Mouse (Mus musculus) megakaryocyte, adult 5-6 weeks (primary cell): ENCODE measurements around the gene Btbd9. TPM values are rescaled to one million over a fixed set of nuclear protein-coding genes. Genes with fewer than 3 reads are reported as not detected.
"Not testable (repeated sequence)": the region's sequence is repeated elsewhere in the genome, so short reads cannot be mapped to it uniquely, and the experiment has no call there.

ENCODE experiments used
- ATAC-seq: 2 replicates; pipeline ENCODE4 v1.8.0; 2016; ENCODE audit warnings: mild to moderate bottlenecking, inconsistent platforms; ENCODE audit not compliant: poor library complexity, severe bottlenecking
- total RNA-seq, 2 experiments: library from RNA; stranded (forward) in 1 of 2; stranded (reverse) in 1 of 2; fragments of 153-499, 151-499 nt in 1 of 2; fragments of 221-1000, 200-1000 nt in 1 of 2; gene quantifications; 2 replicates each; pipeline versions ENCODE4 v1.2.3 to v1.2.4; 2015 to 2017

Gene Btbd9
- total RNA-seq, 2 experiments from 2014 or later, result 15.5 to 21.0 TPM

GRCm38 (mm10) chr17:30516580-30517340, 59.5 kb downstream of the Btbd9 start:
- ATAC-seq, result peak; percentile 10; the same call in 1 of the 2 replicates

DNA sequence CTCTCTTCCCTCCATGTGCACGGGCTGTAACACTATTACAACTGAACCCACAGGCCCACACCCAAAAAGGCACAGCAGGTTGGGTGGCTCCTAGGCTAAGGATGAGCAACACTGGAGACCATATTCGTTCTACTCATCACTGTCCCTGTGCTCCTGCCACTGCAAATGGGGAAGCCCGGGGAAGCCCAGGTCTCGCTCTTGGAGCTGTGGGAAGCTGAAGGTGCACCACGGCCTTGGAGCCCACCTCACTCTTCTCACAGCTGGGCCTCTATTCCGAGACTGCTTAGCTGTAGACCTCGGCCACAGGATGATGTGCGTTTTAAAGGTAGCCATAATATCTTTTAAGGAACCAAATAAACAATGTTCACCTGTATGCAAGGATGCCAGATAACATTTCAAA, 60.9 kb downstream of the Btbd9 start:
- no peak for ATAC-seq

DNA sequence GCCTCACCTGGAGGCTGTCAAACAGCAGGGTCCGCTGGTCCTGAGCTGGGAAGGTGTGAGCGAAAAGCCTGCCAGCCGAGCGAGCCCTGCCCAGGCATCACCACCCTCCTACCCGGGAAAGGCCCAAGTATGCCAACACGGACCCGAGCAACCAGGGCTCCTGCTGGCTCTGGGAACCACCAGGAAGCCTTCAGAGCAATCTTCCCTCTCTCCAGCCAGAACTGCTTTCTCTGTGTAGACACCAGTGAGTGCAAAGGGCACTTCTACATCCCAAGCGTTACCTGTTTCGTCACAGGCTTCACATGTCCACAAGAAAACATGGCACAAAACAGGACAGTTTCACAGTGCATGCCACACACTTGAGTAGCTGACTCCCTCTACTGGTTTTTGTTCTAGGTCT, 63.3 kb downstream of the Btbd9 start:
- no peak for ATAC-seq

GRCm38 (mm10) chr17:30512531-30512930, 63.8 kb downstream of the Btbd9 start:
- ATAC-seq, result no peak

DNA sequence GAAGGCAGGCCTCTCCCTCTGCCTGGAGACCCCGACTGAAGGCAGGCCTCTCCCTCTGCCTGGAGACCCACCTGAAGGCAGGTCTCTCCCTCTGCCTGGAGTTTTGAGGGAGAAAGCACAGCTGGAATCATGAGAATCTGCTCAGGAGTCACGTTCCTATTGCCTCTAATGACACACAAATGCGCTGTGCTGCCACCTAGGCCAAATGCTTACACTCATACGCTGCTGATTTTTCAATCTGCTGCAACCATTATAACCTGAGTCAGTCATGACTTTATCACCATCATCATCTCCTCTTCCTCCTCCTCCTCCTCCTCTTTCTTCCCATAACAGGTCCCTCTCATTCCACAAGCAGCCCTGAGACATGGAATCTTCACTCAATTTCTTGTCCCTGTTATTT, 64.3 kb downstream of the Btbd9 start:
- no peak for ATAC-seq

- no peak for ATAC-seq
Measured at GRCm38 (mm10) chr17:30511399-30511798, 64.9 kb downstream of the Btbd9 start.

GRCm38 (mm10) chr17:30510171-30510570, 66.1 kb downstream of the Btbd9 start:
- ATAC-seq, result no peak

DNA sequence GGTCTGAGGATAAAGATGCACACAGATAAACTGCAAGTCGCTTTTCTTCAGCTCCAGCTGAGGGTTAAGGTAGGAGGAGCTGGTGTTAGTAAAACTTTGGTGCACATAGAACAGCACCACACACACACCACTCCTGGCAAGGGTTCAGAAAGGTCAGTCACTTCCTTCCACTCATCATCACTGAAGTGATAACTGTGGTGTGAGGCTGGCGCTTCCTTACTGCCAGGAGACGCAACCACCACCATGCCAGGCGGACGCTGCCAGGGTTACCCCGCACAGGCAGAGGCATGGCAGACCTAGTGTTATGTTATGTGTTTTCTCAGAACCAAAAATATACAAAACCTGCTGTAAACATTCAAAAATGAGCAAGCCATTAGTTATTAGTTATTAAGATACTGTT, 66.6 kb downstream of the Btbd9 start:
- ATAC-seq, result no peak

DNA sequence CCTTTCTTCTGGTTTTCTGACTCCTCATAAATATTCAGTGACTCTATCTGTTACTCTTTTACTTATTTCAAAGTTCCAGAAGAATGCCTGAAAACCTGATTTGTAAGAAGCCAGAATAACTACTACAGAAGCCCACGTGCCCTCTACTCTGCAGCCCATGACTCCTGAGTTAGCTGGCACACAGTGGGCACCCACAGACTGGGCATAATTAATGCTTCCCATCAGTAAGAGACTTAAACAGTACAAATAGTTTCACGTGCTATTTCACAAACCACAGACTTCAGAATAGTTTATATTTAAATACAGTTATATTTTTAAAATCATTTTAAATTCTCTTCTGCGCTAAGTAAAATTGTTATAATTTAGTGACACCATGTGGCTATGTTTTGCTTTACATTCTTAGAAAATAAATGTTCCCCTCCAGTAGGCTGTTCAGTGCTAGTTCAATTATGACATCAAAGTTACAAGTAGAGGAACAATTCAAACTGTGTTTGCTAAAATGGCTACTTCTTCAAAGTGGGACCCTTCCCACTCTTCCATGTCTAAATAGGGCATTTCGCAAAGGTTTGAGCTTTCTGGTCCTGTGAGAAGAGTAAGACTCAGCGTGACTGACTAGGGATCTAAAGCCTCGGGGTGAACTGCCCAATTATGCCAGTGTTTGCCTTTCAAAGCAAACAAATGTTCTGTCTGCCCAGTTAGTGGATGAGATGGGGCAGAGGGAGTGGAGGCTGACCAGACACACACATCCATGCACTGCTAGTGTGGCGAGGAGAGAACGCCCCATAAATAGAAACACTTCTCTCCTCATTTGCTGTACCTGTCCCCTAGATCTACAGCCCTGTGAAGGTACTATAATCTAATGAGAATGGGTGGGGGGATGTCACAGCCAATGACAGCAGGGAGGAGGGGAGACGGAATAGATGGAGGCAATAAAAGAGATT, 68.4 kb downstream of the Btbd9 start:
- no peak for ATAC-seq

GRCm38 (mm10) chr17:30506916-30507315, 69.4 kb downstream of the Btbd9 start:
- ATAC-seq, result no peak

DNA sequence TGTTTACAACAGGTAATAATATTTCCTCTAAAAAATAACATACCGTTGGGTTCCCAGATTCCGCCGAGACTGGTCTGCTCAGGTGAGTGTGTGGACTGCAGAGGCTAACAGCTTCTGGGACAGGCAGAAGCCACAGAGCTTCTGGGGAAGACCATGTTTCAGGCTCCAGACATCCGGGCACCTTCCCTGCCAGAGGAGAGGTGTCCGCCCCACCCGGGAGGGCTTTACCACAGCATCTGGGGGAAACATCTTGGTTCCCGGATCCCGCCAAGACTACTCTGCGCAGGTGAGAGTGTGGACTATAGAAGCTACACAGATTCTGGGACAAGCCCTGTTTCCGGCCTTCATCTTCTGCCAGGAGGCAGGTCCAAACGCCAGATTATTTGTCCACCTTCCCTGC, 76.7 kb downstream of the Btbd9 start:
- not testable (repeated sequence) for ATAC-seq

- no peak for ATAC-seq
Measured at GRCm38 (mm10) chr17:30498779-30499178, 77.5 kb downstream of the Btbd9 start.

GRCm38 (mm10) chr17:30498376-30498719, 77.9 kb downstream of the Btbd9 start:
- ATAC-seq, result no peak

GRCm38 (mm10) chr17:30497525-30498375, 78.5 kb downstream of the Btbd9 start:
- no peak for ATAC-seq

DNA sequence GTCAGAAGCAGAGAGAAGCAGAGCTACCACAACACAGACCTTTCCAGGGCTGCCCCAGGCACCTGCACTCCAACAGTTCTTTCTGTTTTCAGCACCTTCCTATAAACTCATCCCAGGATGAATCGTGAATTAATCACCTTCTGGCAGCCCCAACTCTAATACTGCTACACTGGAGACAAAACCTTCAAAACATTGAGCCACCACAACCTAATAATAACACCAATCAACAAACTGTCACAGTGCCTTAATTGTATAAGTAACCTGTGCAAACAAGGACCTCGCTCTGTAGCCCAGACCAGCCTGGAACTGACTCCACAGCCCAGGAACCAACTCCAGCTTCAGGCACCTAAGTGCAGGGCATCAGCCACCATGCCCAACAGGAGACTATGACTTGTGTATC, 80.7 kb downstream of the Btbd9 start:
- ATAC-seq, result no peak

- no peak for ATAC-seq
Measured at GRCm38 (mm10) chr17:30495154-30495553, 81.1 kb downstream of the Btbd9 start.

DNA sequence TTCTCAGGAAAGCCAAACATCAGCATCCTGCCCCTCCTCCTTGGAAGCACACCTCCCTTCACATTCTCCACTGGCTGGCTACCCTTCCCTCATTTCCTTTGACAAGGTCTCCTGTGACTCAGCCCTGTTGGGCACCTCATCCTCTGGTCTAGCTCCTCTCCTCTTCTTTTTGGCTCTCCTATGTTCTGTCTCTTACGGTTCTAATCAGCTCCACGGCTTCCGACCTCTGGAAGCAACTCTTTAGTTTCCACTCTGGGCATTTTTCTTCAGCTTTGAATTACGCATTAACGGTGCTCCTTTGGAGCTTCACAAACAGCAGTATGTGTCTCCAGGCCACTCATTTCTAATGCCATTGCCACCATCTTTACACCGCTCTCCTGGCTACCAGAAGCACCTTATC, 82.8 kb downstream of the Btbd9 start:
- ATAC-seq, result no peak

DNA sequence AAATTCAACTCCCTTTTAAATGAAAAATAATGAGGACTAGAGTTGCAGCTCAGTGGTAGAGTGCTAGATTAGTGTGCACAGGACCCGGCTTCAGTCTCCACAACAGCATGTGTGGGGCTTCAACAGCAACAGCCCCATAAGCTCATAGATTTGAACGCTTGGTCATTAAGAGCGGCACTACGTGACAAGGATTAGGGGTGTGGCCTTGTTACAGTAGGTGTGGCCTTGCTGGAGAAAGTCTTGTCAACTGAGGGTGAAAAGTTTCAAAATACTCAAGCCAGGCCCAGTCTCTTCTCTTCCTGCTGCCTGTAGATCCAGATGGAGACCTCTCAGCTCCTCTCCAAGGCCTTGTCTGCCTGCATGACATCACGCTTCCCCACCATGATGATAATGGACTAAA, 84.1 kb downstream of the Btbd9 start:
- ATAC-seq, result no peak

DNA sequence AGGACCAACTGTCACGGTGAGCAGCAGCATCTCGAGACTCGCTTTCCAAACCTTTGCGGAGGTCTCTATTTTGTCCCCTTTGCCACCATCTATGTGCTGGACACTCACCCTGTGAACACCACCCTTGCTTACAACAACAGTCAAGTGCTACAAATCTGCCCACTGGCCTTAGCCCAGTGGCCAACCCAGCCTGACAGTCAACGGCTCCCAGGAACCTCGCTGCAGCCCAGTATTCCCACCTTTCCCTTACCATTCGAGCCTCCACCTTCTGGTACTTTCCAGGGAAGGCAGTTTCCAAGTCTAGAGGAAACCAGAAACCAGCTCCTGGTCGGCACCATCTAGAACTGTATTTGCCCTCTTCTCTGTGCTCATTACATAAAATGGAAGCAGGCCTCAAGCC, 84.7 kb downstream of the Btbd9 start:
- ATAC-seq, result no peak

- no peak for ATAC-seq
Measured at GRCm38 (mm10) chr17:30490601-30491000, 85.7 kb downstream of the Btbd9 start.

DNA sequence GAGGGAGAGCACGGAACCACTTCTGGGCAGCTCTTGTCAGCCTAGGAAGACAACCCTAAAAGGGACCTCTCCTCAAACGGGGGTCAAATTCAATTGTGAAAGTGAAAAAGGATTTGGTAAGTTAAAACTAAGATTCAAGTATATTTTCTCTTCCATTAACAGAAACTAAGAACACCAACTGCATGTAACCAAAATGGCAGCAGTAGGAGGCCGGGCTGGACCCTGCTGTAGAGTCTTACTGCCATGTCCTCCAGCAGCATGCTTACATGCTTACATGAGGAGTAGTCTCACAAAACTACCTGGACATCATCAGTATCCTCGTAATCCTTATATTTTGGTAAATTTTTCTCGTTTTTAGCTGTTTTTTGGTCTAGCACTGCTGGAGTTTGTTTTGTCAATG, 86.2 kb downstream of the Btbd9 start:
- no peak for ATAC-seq
